Mouse (Mus musculus): ENCODE results near the gene Rpp21. TPM values are rescaled to one million over a fixed set of nuclear protein-coding genes. Genes with fewer than 3 reads are reported as not detected.
"Not testable (repeated sequence)": the region's sequence is repeated elsewhere in the genome, so short reads cannot be mapped to it uniquely, and the experiment has no call there.

Gene Rpp21
- polyA plus RNA-seq, 1 experiment: 60.3 TPM

DNA sequence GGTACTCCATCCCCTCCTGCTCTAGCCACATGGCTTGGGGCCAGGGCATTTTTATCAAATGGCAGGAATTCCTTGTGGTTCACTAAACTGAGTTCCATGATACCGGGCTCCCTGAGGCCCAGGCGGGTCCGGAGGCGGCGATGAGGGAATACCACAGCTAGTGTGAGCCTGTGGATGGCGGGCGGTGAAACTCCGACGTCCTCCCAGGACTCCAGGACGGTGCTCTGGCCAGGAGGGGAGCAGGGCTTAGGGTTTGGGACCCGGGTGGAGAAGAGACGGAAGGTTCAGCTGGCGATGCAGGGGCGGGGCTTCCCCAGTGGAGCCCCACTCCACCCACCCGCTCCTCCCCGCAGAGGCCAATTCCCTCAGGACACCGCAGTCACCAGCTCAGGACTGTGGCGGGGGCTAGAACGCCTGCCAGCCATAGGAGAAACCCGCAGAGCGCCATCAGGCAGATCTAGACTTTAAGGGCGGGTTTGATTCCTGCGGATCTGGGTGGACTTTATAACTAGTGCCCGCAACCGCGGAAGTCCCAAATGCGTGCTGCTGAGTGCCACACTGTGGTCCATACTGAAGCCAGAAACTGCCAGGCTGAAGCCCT, 20.4 kb downstream of the Rpp21 start:
- no peak for DNase-seq (ENCODE audit: extremely low spot score in 1 of 2, low spot score in 1 of 2)

DNA sequence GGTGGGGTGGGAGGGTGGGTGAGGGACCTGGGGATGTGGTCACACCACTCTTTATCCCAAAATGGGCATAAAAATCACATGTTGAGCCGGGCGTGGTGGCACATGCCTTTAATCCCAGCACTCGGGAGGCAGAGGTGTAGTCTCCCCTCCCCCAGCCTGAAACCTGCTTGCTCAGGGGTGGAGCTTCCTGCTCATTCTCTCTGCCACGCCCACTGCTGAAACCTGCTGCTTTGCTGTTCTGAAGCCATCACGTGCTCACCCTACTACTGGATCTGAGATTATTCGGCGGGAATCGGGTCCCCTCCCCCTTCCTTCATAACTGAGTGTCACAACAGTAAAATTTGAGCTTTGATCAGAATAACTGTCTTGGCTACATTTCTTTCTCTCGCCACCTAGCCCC, 22.6 kb downstream of the Rpp21 start:
- not testable (repeated sequence) for DNase-seq (ENCODE audit: extremely low spot score in 1 of 2, low spot score in 1 of 2)

DNA sequence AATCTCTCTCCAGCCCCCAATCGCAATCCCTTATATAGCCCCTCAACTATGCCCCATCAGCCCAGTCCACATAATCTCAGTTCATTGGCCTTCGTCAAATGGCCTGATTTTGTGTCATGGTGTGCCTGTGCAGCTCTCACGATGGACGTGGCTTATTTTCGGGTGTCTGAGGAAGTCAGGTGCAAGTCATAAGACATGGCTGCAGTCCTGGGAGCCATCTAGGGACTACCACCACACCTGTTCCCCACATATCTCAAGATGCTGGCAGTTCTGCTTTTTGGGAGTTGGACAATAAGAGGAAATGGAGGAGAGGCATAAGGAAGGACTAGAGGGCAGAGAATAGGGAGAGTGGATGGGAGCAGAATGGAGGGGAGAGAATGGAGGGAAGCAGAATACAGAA, 24.3 kb downstream of the Rpp21 start:
- DNase-seq (ENCODE audit: extremely low spot score in 1 of 2, low spot score in 1 of 2): no peak

DNA sequence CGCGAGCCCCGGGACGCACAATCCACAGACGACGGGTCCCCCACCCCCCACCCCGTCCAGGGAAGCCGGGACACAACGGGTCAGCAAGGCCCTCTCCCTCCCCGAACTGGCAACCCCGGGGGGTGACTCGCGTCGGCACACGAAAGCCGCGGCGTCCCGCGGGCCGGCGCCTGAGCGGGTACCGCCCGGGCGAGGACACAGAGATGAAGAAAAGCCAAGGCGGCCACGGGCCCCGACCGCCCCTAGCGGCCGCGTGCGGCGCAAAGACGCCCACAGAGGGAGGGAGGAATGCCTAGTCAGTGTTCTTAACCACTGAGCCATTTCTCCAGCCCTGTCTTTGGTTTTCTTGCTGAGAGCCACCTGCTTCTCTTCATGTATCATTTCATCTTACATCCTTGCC, 26.6 kb downstream of the Rpp21 start:
- peak in 1 of 2 experiments; percentile 42 for DNase-seq (ENCODE audit: extremely low spot score in 1 of 2, low spot score in 1 of 2)

DNA sequence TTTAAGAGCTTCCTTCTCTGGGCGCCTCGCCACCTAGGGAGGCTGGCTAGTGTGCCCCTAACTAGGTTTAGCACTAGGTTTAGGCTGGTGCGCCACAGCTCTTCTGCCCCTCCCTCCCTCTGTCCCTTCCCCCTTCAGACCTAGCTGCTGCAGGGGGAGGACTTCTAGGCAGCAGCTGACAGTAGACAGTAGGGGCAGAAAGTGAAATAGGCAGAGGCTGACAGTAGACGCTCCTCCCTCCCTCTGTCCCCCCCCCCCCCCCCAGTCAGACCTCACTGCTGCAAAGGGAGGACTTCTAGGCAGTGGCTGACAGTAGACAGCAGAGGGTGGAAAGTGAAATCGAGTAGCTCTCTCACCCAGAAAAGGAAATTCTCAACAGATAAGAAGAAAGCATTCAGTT, 28.8 kb downstream of the Rpp21 start:
- no peak for DNase-seq (ENCODE audit: extremely low spot score in 1 of 2, low spot score in 1 of 2)

DNA sequence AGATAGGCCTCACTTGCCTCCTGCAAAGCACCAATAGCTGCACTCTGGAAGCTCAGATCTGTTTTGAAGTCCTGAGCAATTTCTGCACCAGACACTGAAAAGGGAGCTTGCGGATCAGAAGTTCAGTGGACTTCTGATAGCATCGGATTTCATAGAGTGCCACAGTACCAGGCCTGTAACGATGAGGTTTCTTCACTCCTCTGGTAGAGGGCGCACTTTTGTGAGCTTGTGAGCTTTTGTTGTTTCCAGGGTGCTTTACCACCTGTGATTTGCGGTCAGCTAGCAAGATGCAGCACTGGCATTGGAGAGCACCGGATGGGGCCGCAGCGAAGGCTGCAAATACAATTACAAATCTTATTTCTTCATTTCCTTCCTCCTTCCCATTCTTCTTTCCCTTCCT, 30.9 kb downstream of the Rpp21 start:
- no peak for DNase-seq (ENCODE audit: extremely low spot score in 1 of 2, low spot score in 1 of 2)

DNA sequence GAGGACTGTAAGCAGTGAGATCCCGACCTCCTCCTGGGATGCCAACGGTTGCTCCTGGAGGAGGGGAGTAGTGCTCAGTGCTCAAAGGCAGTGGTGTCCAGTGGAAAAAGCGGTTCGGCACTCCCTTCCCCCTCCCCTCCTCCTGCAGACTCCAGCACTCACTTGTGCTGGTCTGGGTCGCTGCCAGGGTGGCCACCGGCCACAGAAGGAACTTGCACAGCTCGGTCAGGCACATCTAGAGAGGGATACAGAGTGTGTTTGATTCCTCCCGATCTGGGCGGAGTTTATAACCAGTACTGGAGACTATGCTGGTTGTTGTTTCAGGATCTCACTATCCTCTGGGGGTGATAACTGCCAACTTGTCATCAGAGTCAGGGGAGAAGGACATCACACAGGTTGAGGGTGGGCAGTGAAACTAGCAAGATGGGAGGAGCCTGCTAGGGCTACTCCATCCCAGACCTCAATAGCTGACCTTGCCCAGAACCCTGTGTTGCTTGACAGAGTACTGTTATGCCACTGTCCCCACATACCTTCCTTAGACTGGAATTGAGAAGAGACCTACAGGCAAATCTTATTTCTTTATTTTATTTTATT, 32.5 kb downstream of the Rpp21 start:
- no peak for DNase-seq (ENCODE audit: extremely low spot score in 1 of 2, low spot score in 1 of 2)

DNA sequence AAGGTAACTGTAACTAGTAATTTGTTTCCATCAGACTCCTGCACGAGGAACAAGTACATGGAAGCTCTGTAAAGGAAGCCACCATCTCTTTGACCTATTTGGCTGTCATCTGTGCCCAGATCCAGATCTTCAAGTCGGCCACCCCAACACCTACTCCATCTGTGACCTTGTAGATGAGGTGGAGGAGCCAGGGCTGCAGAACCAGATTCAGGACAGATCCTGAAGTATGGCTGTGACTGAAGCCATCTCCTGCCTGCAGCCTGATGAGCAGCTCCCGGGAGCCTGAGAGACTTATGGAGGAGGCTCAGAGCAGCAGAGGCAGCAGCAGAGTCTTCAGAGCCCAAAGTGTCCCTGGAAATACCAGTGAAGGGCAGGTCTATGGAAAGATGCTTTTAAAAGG, 33.4 kb downstream of the Rpp21 start:
- no peak for DNase-seq (ENCODE audit: extremely low spot score in 1 of 2, low spot score in 1 of 2)

DNA sequence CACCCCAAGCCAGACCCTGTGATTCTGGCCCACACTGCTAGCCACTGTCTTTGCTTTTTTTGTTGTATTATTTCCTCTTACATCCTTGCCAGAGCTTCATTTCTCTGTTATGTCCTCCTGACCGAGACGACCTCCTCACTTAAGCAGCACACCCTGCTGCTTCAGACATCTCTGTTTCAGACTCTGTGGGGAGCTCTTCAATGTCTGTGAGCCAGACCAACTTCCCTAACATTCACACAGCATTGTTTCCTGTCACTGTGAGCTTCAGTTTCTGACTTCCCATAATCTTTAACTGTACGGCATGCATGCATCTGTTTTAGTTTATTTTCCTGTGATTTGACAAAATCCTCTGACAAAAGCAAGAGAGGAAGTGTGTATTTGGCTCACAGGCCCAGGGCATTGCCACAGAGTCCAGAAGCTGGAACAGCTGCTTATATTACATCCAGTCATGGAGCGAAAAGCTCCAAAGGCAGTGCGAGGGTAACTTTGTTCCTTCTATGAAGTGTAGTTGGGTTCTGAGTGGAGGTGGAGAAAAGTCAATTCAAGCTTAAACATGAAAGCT, 39.2 kb downstream of the Rpp21 start:
- DNase-seq (ENCODE audit: extremely low spot score in 1 of 2, low spot score in 1 of 2): no peak

DNA sequence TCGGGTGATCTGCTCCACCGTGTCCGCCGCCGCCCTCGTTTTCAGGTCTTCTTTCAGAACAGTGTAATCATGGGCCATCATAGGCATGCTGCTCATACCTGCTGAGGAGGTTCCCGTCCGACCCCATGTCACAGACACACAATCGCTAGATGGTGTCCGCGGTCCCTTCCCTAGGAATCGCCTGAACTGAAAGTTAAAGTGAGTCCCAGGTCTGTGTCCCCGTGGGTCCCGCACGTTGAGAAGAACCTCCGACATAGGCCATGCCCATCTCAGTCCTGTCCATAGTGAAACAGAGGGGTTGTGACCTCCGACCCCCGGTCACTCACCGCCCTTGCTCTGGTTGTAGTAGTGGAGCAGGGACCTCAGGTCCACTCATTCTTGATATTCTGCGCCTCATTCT, 42.3 kb downstream of the Rpp21 start:
- DNase-seq (ENCODE audit: extremely low spot score in 1 of 2, low spot score in 1 of 2): no peak

DNA sequence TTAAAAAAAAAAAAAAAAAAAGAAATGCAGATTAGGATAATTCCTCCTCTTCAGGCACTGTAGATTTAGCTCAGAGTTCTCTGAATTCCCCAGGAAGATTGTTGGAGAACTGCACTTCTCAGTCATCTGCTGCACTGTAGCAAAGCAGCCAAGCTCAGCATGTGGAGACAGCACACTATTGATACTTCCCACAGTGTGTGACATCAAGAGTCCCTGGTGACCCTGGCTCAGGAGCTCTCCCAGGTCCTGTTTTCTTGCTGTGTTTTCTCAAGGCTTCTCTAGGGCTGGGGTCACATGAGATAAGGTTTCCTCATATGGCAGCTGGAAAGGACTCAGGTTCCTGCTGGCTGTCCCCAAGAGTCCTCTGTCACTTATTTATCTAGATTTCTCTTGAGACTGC, 51.0 kb downstream of the Rpp21 start:
- DNase-seq (ENCODE audit: extremely low spot score in 1 of 2, low spot score in 1 of 2): no peak

DNA sequence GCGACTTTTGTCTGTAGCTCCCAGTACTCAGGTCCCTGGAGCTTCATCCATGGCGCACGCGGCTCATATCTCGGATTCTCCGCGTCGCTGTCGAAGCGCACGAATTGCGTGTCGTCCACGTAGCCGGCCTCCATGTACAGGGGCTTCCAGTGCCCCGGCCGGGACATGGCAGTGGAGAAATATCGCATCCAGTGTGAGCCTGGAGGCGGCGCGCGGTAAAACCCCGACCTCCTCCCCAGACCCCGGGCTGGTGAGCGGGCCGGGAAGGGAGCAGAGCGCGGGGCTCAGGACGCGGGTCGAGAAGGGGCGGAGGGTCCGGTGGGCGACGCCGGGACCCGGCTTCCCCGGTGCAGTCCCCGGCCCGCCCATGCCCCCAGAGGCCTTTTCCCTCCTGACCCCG, 52.0 kb downstream of the Rpp21 start:
- no peak for DNase-seq (ENCODE audit: extremely low spot score in 1 of 2, low spot score in 1 of 2)

Other genes starting within 250 kb of the Rpp21 start
- 2.0 TPM in 2 replicates for gene H2-T24, start 237.5 kb downstream of the Rpp21 start, polyA plus RNA-seq (2012; rRNA removed)
- 19.8 and 22.8 TPM in 2 replicates for gene H2-T23, start 225.2 kb downstream of the Rpp21 start, polyA plus RNA-seq (2012; rRNA removed)
- gene H2-T22, start 215.3 kb downstream of the Rpp21 start, polyA plus RNA-seq (2012; rRNA removed): 21.6 and 23.0 TPM in 2 replicates
- gene Gm6034, start 215.1 kb downstream of the Rpp21 start, polyA plus RNA-seq (2012; rRNA removed): not detected in 2 replicates
- 0.18 and 0.99 TPM in 2 replicates for gene Gm11127, start 199.7 kb downstream of the Rpp21 start, polyA plus RNA-seq (2012; rRNA removed)
- gene Gm19684, start 136.4 kb downstream of the Rpp21 start, polyA plus RNA-seq (2012; rRNA removed): 0.06 TPM in 1 of 2 replicates, not detected in the other
- not detected in 2 replicates for gene Gm7030, start 128.6 kb downstream of the Rpp21 start, polyA plus RNA-seq (2012; rRNA removed)
- not detected in 2 replicates for gene Gm8909, start 89.5 kb downstream of the Rpp21 start, polyA plus RNA-seq (2012; rRNA removed)
- gene H2-T3, start 67.8 kb downstream of the Rpp21 start, polyA plus RNA-seq (2012; rRNA removed): not detected in 2 replicates
- gene Trim39, start 14.2 kb upstream of the Rpp21 start, polyA plus RNA-seq (2012; rRNA removed): 34.0 and 39.7 TPM in 2 replicates
- not detected in 2 replicates for gene H2-M10.2, start 28.4 kb upstream of the Rpp21 start, polyA plus RNA-seq (2012; rRNA removed)
- not detected in 2 replicates for gene H2-M10.1, start 68.1 kb upstream of the Rpp21 start, polyA plus RNA-seq (2012; rRNA removed)
- gene H2-M10.3, start 110.3 kb upstream of the Rpp21 start, polyA plus RNA-seq (2012; rRNA removed): not detected in 2 replicates
- gene H2-M10.4, start 204.3 kb upstream of the Rpp21 start, polyA plus RNA-seq (2012; rRNA removed): not detected in 2 replicates

Measured in frontal cortex, adult 2 months (tissue).